Mouse (Mus musculus) stomach, postnatal 0 days (tissue): ENCODE results near the gene Cenpe. TPM values are rescaled to one million over a fixed set of nuclear protein-coding genes. Genes with fewer than 3 reads are reported as not detected.

Source experiments
- ATAC-seq: fragments of 200-750 bp; cut with Nextera tagmentation; 2 replicates; pipeline ENCODE4 v1.8.0; 2017; ENCODE audit not compliant: low FRiP score, low TSS enrichment
- DNase-seq: peaks from one replicate; pipeline ENCODE4 v3.0.0-alpha.2; 2016; ENCODE audit warnings: low spot score
- H3K27ac ChIP-seq: fragments of 300-500 bp; sonication (generic); replicated peaks from 2 replicates; pipeline ENCODE4 v1.5.1; 2014; ENCODE audit warnings: mild to moderate bottlenecking, control low read depth
- H3K27me3 ChIP-seq: fragments of 300-500 bp; sonication (generic); 2 replicates; pipeline ENCODE4 v1.6.1; 2014; ENCODE audit warnings: low read length; ENCODE audit not compliant: control insufficient read depth, insufficient read depth
- H3K36me3 ChIP-seq: fragments of 300-500 bp; sonication (generic); 2 replicates; pipeline ENCODE4 v1.6.1; 2014; ENCODE audit warnings: low read length, mixed read lengths; ENCODE audit not compliant: control insufficient read depth, insufficient read depth
- H3K4me1 ChIP-seq: fragments of 300-500 bp; sonication (generic); replicated peaks from 2 replicates; pipeline ENCODE4 v1.6.1; 2014; ENCODE audit warnings: antibody characterized with exemption; ENCODE audit not compliant: control insufficient read depth, insufficient read depth
- H3K4me2 ChIP-seq: fragments of 300-500 bp; sonication (generic); replicated peaks from 2 replicates; pipeline ENCODE4 v1.6.1; 2014; ENCODE audit warnings: low read depth, mild to moderate bottlenecking, control low read depth, moderate library complexity
- H3K4me3 ChIP-seq: fragments of 300-500 bp; sonication (generic); 2 replicates; pipeline ENCODE4 v1.5.1; 2014; ENCODE audit warnings: low read depth, low read length, control low read depth
- H3K9ac ChIP-seq: fragments of 300-500 bp; sonication (generic); 2 replicates; pipeline ENCODE4 v1.6.1; 2014; ENCODE audit warnings: mild to moderate bottlenecking, low read length, control low read depth, mixed read lengths
- H3K9me3 ChIP-seq: fragments of 300-500 bp; sonication (generic); 2 replicates; pipeline ENCODE4 v1.6.1; 2016; ENCODE audit warnings: low read length; ENCODE audit not compliant: control insufficient read depth
- CTCF ChIP-seq: IDR thresholded peaks from 2 replicates; pipeline ENCODE4 v1.5.1; 2016; ENCODE audit warnings: antibody characterized with exemption, low read depth, mild to moderate bottlenecking, moderate library complexity
- EP300 ChIP-seq: optimal IDR thresholded peaks from 2 replicates; pipeline ENCODE3; 2016; ENCODE audit warnings: antibody characterized with exemption
- WGBS: fragments of 180-500 bp; shearing (Covaris S2); extraction: QIAGEN DNeasy Blood & Tissue Kit; methylation state at CpG from one replicate; pipeline ENCODE4 v1.1.7; 2014; 5-methylcytosine and 5-hydroxymethylcytosine counted together
- polyA plus RNA-seq: library from polyadenylated mRNA; unstranded; fragments of >200 nt; fragmentation: Nextera tagmentation; extraction: Ambion mirVana; gene quantifications from 2 replicates; pipeline ENCODE4 v1.2.1, GENCODE M21; 2015

The Cenpe gene
- polyA plus RNA-seq, 1 experiment from 2014 or later, result 4.8 TPM

DNA sequence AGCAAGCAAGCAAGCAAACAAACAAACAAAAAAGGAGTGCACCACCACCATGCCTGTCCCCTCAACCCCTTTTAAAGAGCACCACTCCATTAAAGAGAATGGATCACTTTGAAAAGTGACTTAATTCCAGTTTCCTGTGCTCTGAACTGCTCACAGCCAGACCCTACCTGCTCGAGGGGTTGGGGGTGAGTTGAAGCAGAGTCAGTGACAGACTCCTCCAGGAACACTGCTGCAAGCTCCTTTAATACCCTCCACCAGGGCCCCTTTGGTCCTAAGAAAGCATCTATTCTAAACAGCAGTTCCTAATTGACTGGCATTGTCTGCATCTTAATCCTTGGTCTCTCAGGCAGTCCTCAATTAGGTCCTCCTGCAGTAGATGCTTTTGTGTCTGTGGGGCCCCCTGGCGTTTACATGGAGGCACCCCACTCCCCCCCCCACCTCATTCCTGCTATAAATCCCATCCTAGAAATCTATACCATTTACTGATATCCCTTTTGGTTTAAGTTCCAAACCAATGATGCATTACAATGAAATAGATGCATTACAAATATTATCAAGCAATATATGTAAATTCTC is 100.7 kb downstream of the Cenpe start:
- H3K36me3 ChIP-seq, result no peaks in the 10 kb centered on the region
- no peak overlapping the region for H3K4me3 ChIP-seq
- TF ChIP-seq CTCF (no peak), EP300 (no peak)
- no peaks in the 10 kb centered on the region for H3K9me3 ChIP-seq
- H3K4me2 ChIP-seq, result no peak overlapping the region
- no peak overlapping the region for H3K9ac ChIP-seq
- WGBS, result 23% methylated on average over 2 of the region's 2 CpGs
- DNase-seq, result no peak
- no peak for ATAC-seq
- H3K27ac ChIP-seq, result no peak overlapping the region
- H3K4me1 ChIP-seq, result no peaks in the 10 kb centered on the region
- H3K27me3 ChIP-seq, result no peaks in the 10 kb centered on the region

DNA sequence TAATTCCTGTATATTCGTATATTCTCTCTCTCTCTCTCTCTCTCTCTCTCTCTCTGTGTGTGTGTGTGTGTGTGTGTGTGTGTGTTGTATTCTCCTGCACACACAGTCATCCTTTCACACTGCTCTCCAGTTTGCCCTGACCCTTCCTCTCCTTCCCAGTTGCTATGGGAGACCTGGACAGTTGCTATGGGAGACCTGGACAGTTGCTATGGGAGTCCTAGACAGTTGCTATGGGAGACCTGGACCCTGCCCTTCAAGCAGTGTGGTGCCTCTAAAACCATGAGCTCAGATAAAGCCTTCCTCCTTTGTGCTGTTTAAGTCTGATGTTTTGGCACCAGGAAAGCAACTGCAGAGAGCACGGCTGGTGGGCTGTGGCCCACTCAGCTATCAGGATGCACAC is 101.4 kb downstream of the Cenpe start:
- H3K27ac ChIP-seq, result no peak overlapping the region
- no peaks in the 10 kb centered on the region for H3K9me3 ChIP-seq
- no peaks in the 10 kb centered on the region for H3K4me1 ChIP-seq
- ATAC-seq, result no peak
- no peak for DNase-seq
- H3K4me2 ChIP-seq, result no peak overlapping the region
- no peaks in the 10 kb centered on the region for H3K27me3 ChIP-seq
- H3K9ac ChIP-seq, result no peak overlapping the region
- TF ChIP-seq EP300 (no peak), CTCF (no peak)
- WGBS, result 66% methylated on average over 2 of the region's 2 CpGs
- H3K4me3 ChIP-seq, result no peak overlapping the region
- H3K36me3 ChIP-seq, result no peaks in the 10 kb centered on the region

DNA sequence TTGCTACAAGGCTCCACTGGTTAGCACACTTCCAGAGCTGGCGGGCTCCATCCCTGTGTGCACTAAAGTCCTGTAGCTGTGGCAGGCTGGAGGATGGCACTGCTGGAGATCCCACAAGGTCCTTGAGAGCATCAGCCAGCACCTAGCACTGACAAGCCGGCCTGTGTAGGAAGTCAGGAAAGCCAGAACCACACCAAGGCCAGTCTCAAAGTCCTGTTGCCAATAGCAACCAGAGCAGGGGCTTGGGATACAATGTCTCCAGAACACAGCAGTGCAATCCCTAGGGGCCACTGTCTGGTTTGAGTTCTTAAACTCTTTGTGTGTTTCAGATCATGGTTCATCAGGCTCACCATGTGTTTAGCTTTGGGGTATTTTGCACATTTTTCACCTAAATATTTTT is 102.5 kb downstream of the Cenpe start:
- DNase-seq (no peak), ATAC-seq (no peak)
- H3K9ac ChIP-seq, result no peak overlapping the region
- H3K27me3 ChIP-seq, result no peaks in the 10 kb centered on the region
- TF ChIP-seq EP300, result no peak
- no peak for TF ChIP-seq CTCF
- no peak overlapping the region for H3K4me3 ChIP-seq
- H3K4me1 ChIP-seq, result no peaks in the 10 kb centered on the region
- H3K9me3 ChIP-seq, result no peaks in the 10 kb centered on the region
- no peaks in the 10 kb centered on the region for H3K36me3 ChIP-seq
- no peak overlapping the region for H3K4me2 ChIP-seq
- 54% methylated on average over 2 of the region's 2 CpGs for WGBS
- no peak overlapping the region for H3K27ac ChIP-seq

DNA sequence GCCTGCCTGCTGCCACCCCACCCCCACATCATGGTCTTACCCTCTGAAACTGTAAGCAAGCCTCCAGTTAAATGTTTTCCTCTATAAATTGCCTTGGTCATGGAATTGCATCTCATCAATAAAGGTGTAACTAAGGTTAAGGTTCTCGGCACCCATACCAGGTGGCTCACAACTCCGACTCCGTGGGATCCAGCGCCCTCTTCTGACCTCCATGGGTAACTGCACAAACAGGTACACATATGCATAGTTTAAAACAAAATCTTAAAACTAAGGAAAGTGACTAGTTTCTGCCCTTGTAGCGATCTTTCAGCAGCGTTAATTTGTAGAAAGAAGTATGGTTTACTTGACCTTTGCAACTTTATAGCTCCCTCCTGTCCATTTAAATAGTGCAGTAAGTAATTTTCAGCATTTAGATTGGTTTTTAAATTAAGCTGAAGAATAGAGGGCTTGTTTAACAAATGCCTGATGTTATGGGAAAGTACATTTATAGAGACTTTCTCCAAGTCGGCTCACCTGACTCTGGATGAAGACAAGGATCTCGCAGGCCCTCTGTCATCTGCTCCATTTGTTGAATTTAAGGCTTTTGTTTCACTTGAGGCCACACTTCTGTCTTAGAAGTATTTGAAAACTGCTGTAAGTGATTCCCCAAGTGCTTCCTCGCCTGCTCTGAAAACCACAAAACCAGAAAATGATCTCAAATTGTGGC is 103.5 kb downstream of the Cenpe start:
- Histone ChIP-seq H3K27me3 (no peaks in the 10 kb centered on the region), H3K4me1 (no peaks in the 10 kb centered on the region), H3K27ac (no peak overlapping the region), H3K4me2 (no peak overlapping the region), H3K4me3 (no peak overlapping the region), H3K9ac (no peak overlapping the region), H3K9me3 (no peaks in the 10 kb centered on the region), H3K36me3 (no peaks in the 10 kb centered on the region)
- DNase-seq, result no peak
- ATAC-seq, result no peak
- no peak for TF ChIP-seq EP300
- 0 out of 2 replicates have a peak, but pooled peaks have one; percentile 11 for TF ChIP-seq CTCF
- whole genome bisulfite sequencing, result 81% methylated on average over 9 of the region's 9 CpGs

DNA sequence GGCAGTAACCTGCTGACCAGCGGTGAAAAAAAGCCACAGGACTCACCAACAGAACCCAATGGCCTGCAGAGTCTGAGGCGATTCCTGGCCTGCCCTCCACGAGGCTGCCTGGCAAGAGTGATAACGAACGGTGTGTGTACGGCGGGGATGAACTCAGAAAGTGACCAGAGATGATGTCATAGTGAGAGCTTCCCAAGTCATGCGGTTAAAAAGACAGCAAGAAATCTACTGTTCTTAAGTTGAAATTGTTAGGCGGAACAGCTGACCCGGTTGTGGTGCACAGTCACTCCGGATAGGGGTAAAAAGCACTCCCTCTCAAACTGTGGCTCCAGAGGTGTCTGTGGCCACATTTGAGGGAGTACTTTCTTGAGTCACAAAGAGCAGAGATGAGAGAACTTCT is 106.0 kb downstream of the Cenpe start:
- Histone ChIP-seq H3K27ac (no peak overlapping the region), H3K36me3 (no peaks in the 10 kb centered on the region), H3K9me3 (no peaks in the 10 kb centered on the region), H3K4me2 (no peak overlapping the region), H3K9ac (no peak overlapping the region), H3K4me3 (no peak overlapping the region), H3K4me1 (no peaks in the 10 kb centered on the region; the same call in 1 of the 2 replicates), H3K27me3 (no peaks in the 10 kb centered on the region)
- 75% methylated on average over 11 of the region's 11 CpGs for WGBS
- no peak for DNase-seq
- no peak for TF ChIP-seq EP300
- no peak for TF ChIP-seq CTCF
- no peak for ATAC-seq

Other genes with a start within 250 kb of the Cenpe start
- gene Bdh2, start 68.7 kb downstream of the Cenpe start, polyA plus RNA-seq, result 2.4 TPM in 2 replicates
- gene Slc9b2, start 95.2 kb downstream of the Cenpe start, polyA plus RNA-seq, result 6.0 and 6.9 TPM in 2 replicates
- 0.07 and 0.08 TPM in 2 replicates for gene Slc9b1, start 135.5 kb downstream of the Cenpe start, polyA plus RNA-seq
- gene Cisd2, start 211.4 kb downstream of the Cenpe start, polyA plus RNA-seq, result 34.2 and 35.5 TPM in 2 replicates
- 420 and 430 TPM in 2 replicates for gene Ube2d3, start 225.6 kb downstream of the Cenpe start, polyA plus RNA-seq